Mouse (Mus musculus): ENCODE data around the gene Slc5a11.

Gene Slc5a11

DNA sequence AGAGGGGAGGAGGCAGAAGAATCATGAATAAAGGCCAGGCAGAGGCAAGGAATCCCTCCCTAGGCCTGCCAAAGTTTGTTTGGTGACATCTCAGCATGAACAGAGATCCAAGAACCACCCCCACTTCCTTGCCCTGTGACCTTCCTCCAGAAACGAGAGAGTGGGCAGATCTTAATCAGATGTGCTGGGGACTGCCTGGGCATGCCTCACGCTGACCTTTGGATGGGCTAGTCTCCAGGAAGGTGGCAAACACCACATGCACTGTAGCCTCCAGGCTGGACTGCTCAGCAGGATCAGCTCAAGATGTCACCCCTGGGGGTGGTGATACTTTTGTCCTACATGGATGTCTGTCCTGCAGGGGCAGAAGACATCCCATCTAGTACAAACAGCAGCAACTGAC is 33.6 kb downstream of the Slc5a11 start:
- in situ Hi-C loops (cut with MboI; ENCODE audit: low pct_unique_long_range_greater_than_20kb in 1 of 2, low sequenced_read_pairs in 2 of 2, unreplicated experiment in 1 of 2), result no loop called here

DNA sequence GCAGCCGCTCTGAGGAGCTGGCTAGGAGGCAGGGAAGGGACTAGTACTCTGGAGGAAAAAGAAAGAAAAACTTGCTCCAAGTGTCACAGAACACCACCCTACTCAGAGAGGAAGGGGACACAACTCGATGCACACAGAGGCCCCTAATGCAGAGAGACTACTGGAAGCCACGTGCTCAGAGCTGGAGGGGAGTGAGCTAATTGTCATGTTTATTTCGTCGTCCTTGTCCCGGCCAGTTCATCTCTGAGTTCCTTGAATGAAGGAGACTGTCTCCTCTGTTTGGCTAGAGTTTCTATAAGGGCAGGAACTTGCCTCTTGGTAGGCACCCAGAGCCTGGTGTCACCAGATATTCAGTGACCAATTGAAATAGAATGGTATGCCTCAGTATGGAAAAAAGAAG is 36.8 kb downstream of the Slc5a11 start:
- in situ Hi-C loops (cut with MboI; ENCODE audit: low pct_unique_long_range_greater_than_20kb in 1 of 2, low sequenced_read_pairs in 2 of 2, unreplicated experiment in 1 of 2), result no loop called here

DNA sequence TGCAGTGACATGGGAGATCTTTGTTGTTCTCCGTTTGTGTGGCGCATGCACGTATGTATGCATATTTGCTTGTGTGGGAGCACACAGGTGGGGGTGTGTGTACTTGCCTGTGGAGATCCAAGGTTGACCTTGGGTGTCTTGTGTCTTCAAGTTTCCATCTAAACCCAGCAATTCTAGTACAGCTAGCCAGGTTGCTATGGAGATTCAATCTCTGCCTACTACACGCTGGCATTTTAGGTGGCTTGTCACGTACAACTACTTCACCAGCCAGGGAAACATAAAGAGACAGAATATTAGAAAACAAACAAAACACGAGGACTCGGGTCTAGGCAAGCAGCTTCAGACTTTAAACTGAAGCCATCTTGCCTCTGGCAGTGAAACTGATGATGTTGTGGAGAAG is 38.8 kb downstream of the Slc5a11 start:
- in situ Hi-C loops (cut with MboI; ENCODE audit: low pct_unique_long_range_greater_than_20kb in 1 of 2, low sequenced_read_pairs in 2 of 2, unreplicated experiment in 1 of 2), result no loop called here

DNA sequence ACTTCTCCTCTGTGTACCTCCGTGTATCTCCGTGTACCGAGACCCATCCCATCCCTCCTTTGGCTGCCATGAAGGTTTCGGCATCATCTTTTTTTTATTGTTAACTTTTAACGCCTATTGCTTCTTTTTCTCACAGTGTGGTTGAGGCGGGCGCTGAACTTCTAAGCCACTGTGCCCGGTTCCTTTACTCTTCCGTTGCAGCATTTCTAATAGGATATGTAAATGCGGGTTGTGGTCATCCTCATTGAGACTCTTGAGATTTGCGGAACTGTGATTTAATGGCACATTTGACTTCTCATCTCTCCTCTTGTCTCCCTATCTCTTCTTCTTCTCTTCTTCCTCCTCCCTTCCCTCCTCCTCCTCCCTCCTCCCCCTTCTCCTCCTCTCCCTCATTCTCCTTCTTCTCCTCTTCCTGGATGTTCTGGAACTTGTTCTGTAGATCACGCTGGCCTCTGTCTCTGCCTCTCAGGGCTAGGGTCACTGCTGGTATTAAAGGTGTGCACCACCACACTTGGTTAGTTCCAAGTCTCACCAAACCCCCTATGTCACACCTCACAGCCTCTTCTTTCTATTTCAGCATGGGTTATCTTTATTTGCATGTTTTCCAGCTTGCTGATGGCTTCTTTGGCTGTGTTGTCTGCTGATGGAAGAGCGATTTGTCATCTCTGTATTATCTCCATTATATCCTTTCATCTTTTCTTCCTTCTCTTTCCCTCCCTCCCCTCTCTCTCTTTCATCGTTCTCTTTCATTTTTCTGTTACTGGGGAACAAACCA is 39.8 kb downstream of the Slc5a11 start:
- in situ Hi-C loops (cut with MboI; ENCODE audit: low pct_unique_long_range_greater_than_20kb in 1 of 2, low sequenced_read_pairs in 2 of 2, unreplicated experiment in 1 of 2), result no loop called here

DNA sequence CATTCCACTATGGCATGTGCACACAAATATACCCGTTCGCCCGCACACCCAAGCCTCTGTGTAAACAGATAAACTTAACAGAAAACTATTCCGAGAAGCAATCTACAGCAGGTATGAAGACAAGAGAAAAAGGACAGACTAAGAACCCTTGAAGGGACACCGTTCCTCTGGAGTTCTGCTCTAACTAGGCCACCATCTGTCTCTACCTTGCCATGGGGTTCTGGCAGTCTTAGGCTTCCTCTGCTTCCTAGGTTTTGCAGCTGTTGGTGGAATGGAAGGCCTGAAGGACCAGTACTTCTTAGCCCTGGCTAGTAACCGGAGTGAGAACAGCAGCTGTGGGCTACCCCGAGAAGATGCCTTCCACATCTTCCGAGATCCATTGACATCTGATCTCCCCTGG is 43.5 kb downstream of the Slc5a11 start:
- in situ Hi-C loops (cut with MboI; ENCODE audit: low pct_unique_long_range_greater_than_20kb in 1 of 2, low sequenced_read_pairs in 2 of 2, unreplicated experiment in 1 of 2), result no loop called here

DNA sequence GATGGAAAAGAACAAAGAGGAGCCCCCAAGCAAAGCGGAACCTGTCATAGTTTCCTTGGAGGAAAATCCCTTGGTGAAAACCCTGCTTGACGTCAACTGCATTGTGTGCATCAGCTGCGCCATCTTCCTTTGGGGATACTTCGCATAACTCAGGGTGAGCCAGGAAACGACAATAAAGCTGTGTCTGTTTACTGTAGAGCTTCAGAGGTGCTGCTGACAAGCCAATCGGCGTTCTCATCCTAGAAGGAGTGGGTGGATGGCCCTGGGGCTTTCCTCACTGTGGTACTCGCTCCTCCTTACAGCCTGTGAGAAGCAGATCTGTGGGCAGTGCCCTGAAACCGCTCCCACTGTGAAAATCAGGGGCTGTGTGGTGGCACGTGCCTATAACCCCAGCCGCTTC is 58.5 kb downstream of the Slc5a11 start:
- in situ Hi-C loops (cut with MboI; ENCODE audit: low pct_unique_long_range_greater_than_20kb in 1 of 2, low sequenced_read_pairs in 2 of 2, unreplicated experiment in 1 of 2), result no loop called here

DNA sequence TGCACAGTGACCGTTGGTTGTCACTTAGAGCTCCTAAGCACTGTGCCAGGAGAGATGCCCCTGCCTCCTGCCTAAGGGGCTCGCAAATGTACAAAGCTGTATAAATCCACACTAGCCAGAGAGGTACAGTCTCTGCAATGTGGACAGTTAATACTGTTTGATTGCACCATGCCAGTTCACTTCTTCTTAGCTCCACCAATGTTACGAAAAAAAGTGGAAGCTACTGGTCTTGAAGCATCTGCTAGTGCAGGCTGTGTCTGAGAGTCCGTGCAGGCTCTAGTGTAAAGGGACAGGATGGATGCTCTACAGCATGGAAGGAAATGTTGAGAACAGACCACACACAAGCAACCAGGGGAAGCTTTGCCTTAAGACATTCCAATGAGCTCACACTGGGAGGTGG is 62.0 kb downstream of the Slc5a11 start:
- in situ Hi-C loops (cut with MboI; ENCODE audit: low pct_unique_long_range_greater_than_20kb in 1 of 2, low sequenced_read_pairs in 2 of 2, unreplicated experiment in 1 of 2), result no loop called here

DNA sequence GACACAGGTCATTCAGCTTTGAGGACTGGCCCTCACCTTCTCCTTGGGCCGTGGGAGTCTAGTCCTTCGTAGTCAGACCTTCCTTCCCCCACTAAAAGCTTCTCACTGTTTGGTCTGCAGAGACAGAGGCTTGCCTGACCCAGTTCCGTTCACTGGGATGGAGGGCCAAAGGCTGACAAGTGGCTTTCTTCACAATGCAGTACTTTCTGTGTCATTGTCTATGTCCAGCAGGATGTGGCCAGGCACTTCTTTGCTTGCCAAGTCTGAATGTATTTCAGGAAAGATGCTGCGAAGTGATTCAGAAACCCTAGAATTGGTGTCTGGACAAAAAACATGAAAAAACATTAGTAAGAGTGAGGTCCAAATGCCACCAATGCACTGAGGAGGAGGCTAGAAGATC is 65.2 kb downstream of the Slc5a11 start:
- in situ Hi-C loops (cut with MboI; ENCODE audit: low pct_unique_long_range_greater_than_20kb in 1 of 2, low sequenced_read_pairs in 2 of 2, unreplicated experiment in 1 of 2), result no loop called here

DNA sequence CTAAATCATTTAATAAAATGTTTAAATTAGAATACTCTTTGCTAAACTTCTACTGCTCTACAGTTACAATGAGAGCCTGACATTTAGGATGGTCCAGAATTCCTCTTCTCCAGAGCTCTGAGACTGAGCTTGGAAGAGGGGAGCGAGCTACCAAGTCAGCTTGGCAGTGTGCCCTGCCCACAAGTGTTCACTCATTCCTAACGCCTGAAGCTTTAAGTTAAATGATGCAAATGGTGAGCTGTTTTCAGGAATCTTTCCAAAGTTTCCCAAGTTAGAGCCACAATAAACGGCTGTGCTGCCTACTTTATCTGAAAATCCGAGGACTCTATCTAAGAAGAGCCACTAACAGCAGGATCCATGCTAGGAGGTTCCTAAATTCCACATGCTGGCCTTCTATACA is 69.2 kb downstream of the Slc5a11 start:
- in situ Hi-C loops (cut with MboI; ENCODE audit: low pct_unique_long_range_greater_than_20kb in 1 of 2, low sequenced_read_pairs in 2 of 2, unreplicated experiment in 1 of 2), result no loop called here

DNA sequence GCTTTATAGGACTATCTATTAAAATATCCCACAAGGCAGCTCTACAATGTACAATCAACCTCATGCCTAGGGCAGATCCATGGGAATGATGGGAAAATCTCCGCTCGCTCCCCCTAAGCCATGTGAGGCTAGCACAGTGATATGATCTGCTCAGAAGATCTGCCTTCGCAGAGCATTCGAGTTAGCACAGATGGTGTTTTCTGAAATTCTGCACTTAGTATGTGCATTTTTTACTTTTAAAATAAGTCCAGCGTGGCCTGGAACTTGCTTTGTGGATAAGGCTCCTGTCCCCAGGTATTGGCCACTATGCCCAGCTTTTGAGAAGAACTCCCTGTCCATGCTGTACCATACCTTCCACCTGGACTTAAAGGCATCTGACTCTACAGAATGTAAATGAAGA is 71.3 kb downstream of the Slc5a11 start:
- in situ Hi-C loops (cut with MboI; ENCODE audit: low pct_unique_long_range_greater_than_20kb in 1 of 2, low sequenced_read_pairs in 2 of 2, unreplicated experiment in 1 of 2), result no loop called here

DNA sequence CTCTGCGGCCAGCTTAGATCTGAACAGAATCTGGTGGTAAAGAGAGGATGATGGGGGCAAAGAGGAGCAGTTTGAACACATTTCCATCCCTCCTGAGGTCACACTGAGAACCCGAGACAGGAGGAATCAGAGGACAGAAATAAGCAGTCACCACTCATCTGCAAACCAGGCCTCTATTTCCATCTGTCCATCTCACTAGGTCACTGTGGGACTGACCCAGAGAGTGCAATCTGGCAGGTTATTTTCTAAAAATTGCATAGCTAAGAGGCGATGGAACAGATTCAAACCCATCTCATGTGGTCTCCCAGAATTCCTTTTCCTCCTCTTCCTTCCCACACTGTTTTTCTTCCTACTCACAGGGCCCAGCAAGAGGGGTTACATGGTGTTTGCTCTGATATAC is 73.3 kb downstream of the Slc5a11 start:
- in situ Hi-C loops (cut with MboI; ENCODE audit: low pct_unique_long_range_greater_than_20kb in 1 of 2, low sequenced_read_pairs in 2 of 2, unreplicated experiment in 1 of 2), result no loop called here

DNA sequence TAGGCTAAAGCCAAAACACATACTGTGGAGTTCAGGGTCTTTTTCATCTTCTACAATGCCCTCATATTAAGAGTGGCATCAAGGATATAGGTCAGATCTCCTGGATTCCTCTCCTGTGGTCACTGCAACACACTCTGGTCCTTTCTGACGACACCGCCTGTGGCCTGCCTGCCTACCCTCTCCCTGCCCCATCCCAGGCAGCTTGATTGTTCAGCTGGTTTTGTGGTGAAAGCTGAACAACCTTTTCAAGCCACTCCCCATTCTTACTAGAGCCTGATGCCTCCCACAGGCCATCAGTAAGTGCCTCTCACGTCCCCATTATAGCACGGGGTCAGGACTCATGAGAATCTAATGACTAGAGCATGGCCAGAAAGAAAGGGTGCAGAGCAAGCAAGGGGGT is 74.6 kb downstream of the Slc5a11 start:
- in situ Hi-C loops (cut with MboI; ENCODE audit: low pct_unique_long_range_greater_than_20kb in 1 of 2, low sequenced_read_pairs in 2 of 2, unreplicated experiment in 1 of 2), result no loop called here

DNA sequence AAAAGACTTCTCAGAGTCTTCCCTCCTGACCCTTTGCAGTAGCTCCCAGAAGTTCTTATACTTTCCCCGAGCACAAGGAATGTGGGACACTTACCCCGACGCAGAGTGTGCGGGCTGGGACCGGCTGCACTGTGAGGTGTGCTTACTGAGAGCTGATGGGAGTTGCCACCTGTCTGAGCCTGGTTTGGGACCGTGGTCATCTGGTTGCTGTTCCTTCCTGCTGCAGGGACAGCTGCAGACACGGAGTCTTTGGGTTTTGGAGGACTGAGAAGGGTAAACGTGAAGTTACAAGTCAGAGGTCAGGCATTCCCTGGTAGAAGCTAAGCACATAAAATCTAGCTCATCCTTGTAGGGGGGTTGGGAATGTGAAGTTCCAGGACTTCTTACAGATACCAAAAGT is 77.4 kb downstream of the Slc5a11 start:
- in situ Hi-C loops (cut with MboI; ENCODE audit: low pct_unique_long_range_greater_than_20kb in 1 of 2, low sequenced_read_pairs in 2 of 2, unreplicated experiment in 1 of 2), result no loop called here

DNA sequence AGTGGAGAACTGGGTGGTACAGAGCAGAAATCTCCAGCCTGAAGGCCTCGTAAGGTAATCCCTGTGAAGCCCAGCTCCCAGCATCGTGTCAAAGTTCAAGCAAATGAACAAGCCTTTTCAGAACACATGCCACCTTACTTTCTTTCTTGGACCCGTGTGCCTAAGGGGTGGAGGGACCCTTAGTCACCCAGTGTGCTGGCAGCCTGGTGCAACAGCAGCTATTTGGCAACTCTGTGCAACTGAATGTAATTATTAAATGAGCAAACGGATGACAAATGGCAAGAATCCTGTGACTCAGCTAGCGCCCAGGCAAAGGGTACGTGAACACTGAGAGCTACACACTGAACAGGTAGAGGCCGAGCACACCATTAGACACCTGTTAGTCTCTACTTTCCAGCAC is 79.3 kb downstream of the Slc5a11 start:
- in situ Hi-C loops (cut with MboI; ENCODE audit: low pct_unique_long_range_greater_than_20kb in 1 of 2, low sequenced_read_pairs in 2 of 2, unreplicated experiment in 1 of 2), result no loop called here

DNA sequence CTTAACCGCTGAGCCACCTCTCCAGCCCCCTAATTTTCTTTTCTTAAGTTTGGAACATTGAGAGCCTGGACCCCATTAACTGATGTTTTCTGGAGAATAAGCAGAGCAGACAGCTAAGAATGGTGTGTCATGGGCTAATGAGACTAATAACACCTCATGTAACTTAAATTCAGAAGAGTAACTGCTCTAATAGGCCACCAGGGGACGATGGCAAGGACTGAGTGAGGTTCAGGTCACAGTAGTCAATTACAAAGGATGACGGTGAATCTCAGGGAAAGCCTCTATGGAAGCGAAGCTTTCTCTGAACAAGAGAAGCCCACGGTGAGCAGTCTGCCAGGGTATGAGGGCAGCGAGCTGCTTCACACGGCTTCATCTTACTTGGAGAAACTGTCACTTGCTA is 80.8 kb downstream of the Slc5a11 start:
- in situ Hi-C loops (cut with MboI; ENCODE audit: low pct_unique_long_range_greater_than_20kb in 1 of 2, low sequenced_read_pairs in 2 of 2, unreplicated experiment in 1 of 2), result no loop called here

DNA sequence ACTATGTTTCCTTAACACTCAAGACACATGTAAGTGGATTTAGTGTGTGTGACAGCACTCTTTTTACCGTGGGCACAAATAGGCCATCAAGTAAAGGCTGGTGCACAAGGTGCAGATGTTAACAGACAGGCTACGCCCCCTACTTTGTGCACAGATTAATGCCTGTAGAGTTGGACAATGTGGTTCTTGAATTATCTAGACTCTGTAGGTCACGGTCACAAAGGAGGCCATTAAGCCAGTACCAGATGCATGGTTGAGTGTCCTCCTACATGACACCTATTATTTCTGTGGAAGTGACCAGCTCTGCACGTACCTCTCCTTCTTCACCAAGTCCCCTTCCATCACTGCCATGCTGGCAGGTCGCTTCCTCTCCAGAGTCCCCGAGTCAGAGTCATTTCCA is 81.5 kb downstream of the Slc5a11 start:
- in situ Hi-C loops (cut with MboI; ENCODE audit: low pct_unique_long_range_greater_than_20kb in 1 of 2, low sequenced_read_pairs in 2 of 2, unreplicated experiment in 1 of 2), result no loop called here

DNA sequence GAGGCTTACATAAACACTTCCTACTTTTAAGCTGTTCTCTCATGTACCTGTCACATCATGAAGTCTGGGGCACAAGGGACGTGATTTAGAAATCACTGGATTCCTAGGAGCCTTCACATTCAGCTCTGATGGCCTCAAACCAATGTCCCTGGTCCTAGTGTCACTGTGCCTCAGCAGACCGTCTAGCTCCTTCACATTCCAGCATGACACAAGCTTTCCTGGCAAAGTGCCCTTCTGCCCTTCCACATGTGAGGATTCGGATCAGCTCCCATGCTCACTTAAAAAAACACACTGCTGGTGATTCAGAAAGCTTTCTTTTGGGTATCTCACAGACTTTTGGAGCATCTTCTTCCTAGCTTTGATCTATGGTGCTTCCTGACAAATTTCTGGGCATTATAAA is 83.6 kb downstream of the Slc5a11 start:
- in situ Hi-C loops (cut with MboI; ENCODE audit: low pct_unique_long_range_greater_than_20kb in 1 of 2, low sequenced_read_pairs in 2 of 2, unreplicated experiment in 1 of 2), result no loop called here

DNA sequence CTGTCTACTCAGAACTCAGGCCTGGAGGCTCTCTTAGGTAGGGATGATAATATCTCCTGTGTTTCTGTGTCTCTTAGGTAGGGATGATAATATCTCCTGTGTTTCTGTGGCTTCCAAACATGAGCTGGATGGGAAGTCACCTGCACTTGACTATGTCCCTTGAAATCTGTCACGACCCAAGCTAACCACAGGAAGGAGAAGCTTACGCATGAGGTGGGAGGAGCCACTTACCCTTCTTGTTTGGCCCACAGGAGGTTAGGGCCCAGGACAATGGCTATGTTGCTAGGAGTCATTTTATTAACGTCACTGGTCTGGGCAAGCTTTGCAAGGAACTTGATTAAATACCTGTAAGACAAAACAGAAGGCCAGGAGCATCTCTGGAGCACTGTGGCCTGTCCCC is 85.7 kb downstream of the Slc5a11 start:
- in situ Hi-C loops (cut with MboI; ENCODE audit: low pct_unique_long_range_greater_than_20kb in 1 of 2, low sequenced_read_pairs in 2 of 2, unreplicated experiment in 1 of 2), result no loop called here

DNA sequence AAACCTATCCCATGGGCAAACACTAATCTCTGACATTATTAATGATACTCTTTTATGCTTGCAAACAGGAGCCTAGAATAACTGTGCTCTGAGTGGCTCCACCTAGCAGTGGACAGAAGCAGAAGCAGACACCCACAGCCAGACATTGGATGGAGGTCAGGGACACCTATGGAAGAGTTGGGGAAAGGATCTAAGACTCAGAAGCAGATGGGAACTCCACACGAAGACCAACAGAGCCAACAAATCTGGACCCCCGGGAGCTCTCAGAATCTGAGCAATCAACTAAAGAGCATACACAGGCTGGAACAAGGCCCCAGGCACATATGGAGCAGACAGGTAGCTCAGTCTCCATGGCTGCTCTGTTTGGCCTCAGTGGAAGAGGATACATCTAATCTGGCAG is 90.8 kb downstream of the Slc5a11 start:
- in situ Hi-C loops (cut with MboI; ENCODE audit: low pct_unique_long_range_greater_than_20kb in 1 of 2, low sequenced_read_pairs in 2 of 2, unreplicated experiment in 1 of 2), result no loop called here

DNA sequence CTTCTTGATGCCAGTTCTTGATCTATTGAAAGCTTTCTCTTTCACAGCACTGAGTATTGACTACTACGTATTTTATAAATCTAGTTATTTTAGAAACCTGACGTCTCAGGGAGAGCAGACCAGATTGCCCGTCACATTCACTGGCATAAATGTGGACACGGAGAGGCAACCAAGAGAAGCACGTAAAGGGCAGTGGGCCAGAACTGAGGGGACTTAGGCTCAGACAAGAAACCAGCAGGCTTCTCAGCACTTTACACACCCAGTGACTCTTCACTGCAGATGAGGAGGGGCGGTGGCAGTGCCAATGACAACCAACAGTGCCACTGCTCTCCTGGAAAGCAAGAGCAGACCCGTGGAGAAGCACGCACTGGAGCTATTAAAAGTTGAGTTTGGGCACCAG is 92.7 kb downstream of the Slc5a11 start:
- in situ Hi-C loops (cut with MboI; ENCODE audit: low pct_unique_long_range_greater_than_20kb in 1 of 2, low sequenced_read_pairs in 2 of 2, unreplicated experiment in 1 of 2), result no loop called here

Data from mouse embryonic stem cell (cell line).